Mouse (Mus musculus) bone marrow macrophage, adult 2 months (primary cell): ENCODE results near the gene Zcchc4.

Experiments used
- CTCF ChIP-seq: IDR thresholded peaks from 2 replicates; pipeline ENCODE4 v1.5.1; 2012; ENCODE audit warnings: low read depth, mild to moderate bottlenecking, low read length, moderate library complexity
- POLR2A ChIP-seq: IDR thresholded peaks from 2 replicates; pipeline ENCODE4 v1.6.1; 2012; ENCODE audit warnings: mild to moderate bottlenecking, low read depth, low read length, borderline replicate concordance

DNA sequence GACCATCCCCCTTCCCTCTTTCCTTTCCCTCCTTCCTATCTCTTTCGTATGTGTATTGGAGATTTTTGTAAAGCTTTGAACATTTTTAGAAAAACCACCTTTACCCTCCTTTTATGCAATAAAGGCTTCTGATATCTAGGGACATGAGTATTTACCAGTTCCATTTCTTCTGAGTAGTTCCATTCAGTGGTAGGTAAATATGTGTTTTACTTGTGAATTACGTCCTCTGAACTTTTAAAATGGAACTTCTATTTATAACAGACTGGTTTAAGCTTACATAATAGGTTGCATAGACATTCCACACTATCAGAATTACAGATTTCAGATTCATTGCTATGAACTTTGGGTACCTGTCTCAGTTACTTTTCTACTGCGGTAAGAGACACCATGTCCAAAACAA is 19.9 kb upstream of the Zcchc4 start:
- no peak for TF ChIP-seq POLR2A
- no peak for TF ChIP-seq CTCF
